ENCODE assay signal across 8 mouse cellular contexts in the genomic region with DNA sequence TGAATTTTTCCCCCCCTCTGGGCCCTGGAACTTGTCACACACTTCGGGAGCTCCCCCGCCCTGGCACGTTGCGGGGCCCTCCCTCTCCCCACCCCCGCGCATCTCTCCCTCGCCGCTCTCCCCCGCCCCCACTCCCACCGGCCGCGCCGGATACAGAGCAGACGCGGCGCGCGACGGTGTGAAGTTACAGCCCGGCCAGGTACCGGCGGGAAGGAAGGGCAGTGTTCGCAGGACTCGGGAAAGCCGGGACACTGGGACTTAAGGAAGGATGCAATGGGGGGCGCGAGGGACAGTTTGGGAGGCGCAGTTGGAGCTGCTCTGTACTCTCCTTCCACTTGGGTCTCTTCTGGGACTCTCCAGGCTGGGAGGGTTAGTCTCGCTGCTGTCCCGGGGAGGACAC. TPM values are rescaled to one million over a fixed set of nuclear protein-coding genes. Genes with fewer than 3 reads are reported as not detected.
DNase-seq lines count a peak whose midpoint lies in the region; ATAC-seq and TF ChIP-seq lines count a peak whose summit lies in the region.

No protein-coding gene starts in this region.

- DNase-seq in kidney, adult 8-10 months: no peak
- peak; percentile 17 for DNase-seq in adrenal gland, adult 8-10 months
- DNase-seq in forebrain, embryonic 14.5 days (ENCODE audit: low spot score): peak; percentile 82
- peak; percentile 61 for DNase-seq in left cerebral cortex, postnatal 4 days
- DNase-seq in frontal cortex, postnatal 25 days (ENCODE audit: low spot score in 2 of 2): no peak

- peaks cover 68% of the 10 kb centered on the region for H3K4me1 ChIP-seq in kidney, embryonic 15.5 days
- H3K4me1 ChIP-seq in forebrain, embryonic 14.5 days (ENCODE audit: control insufficient read depth, insufficient read depth, low read length): peaks cover 16% of the 10 kb centered on the region
- H3K4me1 ChIP-seq in midbrain, embryonic 16.5 days (ENCODE audit: control insufficient read depth, insufficient read depth, low read length): peaks cover 20% of the 10 kb centered on the region
- H3K4me1 ChIP-seq in testis, adult 2 months (ENCODE audit: control insufficient read depth, insufficient read depth, low read length): peaks cover 40% of the 10 kb centered on the region

- H3K27ac ChIP-seq in kidney, embryonic 15.5 days: no peak overlapping the region
- H3K27ac ChIP-seq in forebrain, embryonic 14.5 days (ENCODE audit: low read depth, low read length): peak overlapping the region; percentile 100
- peak overlapping the region; percentile 97 for H3K27ac ChIP-seq in midbrain, embryonic 16.5 days (ENCODE audit: low read length)
- H3K27ac ChIP-seq in testis, adult 2 months (ENCODE audit: control insufficient read depth, insufficient read depth, low read depth, low read length): peak overlapping the region; percentile 80; the same call in 1 of the 2 replicates

- H3K27me3 ChIP-seq in kidney, embryonic 15.5 days: peaks cover 81% of the 10 kb centered on the region
- no peaks in the 10 kb centered on the region for H3K27me3 ChIP-seq in forebrain, embryonic 14.5 days (replicated peaks; ENCODE audit: control insufficient read depth, insufficient read depth, low read length)
- H3K27me3 ChIP-seq in midbrain, embryonic 16.5 days (ENCODE audit: control insufficient read depth, insufficient read depth, low read depth, low read length): no peaks in the 10 kb centered on the region
- H3K27me3 ChIP-seq in testis, adult 2 months (ENCODE audit: control insufficient read depth, insufficient read depth, low read length): peaks cover 14% of the 10 kb centered on the region

- peak overlapping the region; percentile 52 for H3K4me3 ChIP-seq in kidney, embryonic 15.5 days (replicated peaks)
- peak overlapping the region; percentile 91 for H3K4me3 ChIP-seq in forebrain, embryonic 14.5 days (ENCODE audit: low read depth, low read length)
- H3K4me3 ChIP-seq in midbrain, embryonic 16.5 days (ENCODE audit: low read depth, low read length): peak overlapping the region; percentile 60
- H3K4me3 ChIP-seq in testis, adult 2 months (ENCODE audit: control insufficient read depth, low read depth, low read length): peak overlapping the region; percentile 94

- peak; percentile 7; the same call in 1 of the 2 replicates for ATAC-seq in kidney, embryonic 15.5 days (replicated peaks; ENCODE audit: low FRiP score)
- peak; percentile 45 for ATAC-seq in forebrain, embryonic 14.5 days
- ATAC-seq in midbrain, embryonic 16.5 days: peak; percentile 43

- peak overlapping the region; percentile 45; the same call in 1 of the 2 replicates for H3K9ac ChIP-seq in kidney, embryonic 15.5 days
- peak overlapping the region; percentile 100 for H3K9ac ChIP-seq in forebrain, embryonic 14.5 days (ENCODE audit: low read length)
- peak overlapping the region; percentile 87 for H3K9ac ChIP-seq in midbrain, embryonic 16.5 days (ENCODE audit: low read depth, low read length)

- no peaks in the 10 kb centered on the region for H3K36me3 ChIP-seq in kidney, embryonic 15.5 days
- H3K36me3 ChIP-seq in forebrain, embryonic 14.5 days (ENCODE audit: control insufficient read depth, insufficient read depth, low read length): peaks cover 6% of the 10 kb centered on the region
- H3K36me3 ChIP-seq in midbrain, embryonic 16.5 days (ENCODE audit: control insufficient read depth, insufficient read depth, low read length): no peaks in the 10 kb centered on the region
- H3K36me3 ChIP-seq in testis, adult 2 months (ENCODE audit: control insufficient read depth, insufficient read depth, low read length): no peaks in the 10 kb centered on the region

- WGBS in kidney, embryonic 15.5 days: under 1% methylated on average over 29 of the region's 30 CpGs
- WGBS in forebrain, embryonic 14.5 days: 0% methylated on average over 27 of the region's 30 CpGs
- 2% methylated on average over 30 of the region's 30 CpGs for WGBS in midbrain, embryonic 16.5 days

- TF ChIP-seq POLR2A in testis, adult 2 months (IDR thresholded peaks at IDR 0.05; ENCODE audit: control insufficient read depth, low read depth, low read length): 0 out of 2 replicates have a peak, but pooled peaks have one; percentile 34

- H3K9me3 ChIP-seq in kidney, embryonic 15.5 days (replicated peaks): no peaks in the 10 kb centered on the region
- no peaks in the 10 kb centered on the region for H3K9me3 ChIP-seq in forebrain, embryonic 14.5 days (replicated peaks; ENCODE audit: control insufficient read depth, low read length)
- H3K9me3 ChIP-seq in midbrain, embryonic 16.5 days (replicated peaks; ENCODE audit: control insufficient read depth, low read length, poor library complexity, severe bottlenecking): no peaks in the 10 kb centered on the region

- intact Hi-C loops in left cerebral cortex, postnatal 4 days (cut with DNase I): no loop called here

- TF ChIP-seq CTCF in testis, adult 2 months (IDR thresholded peaks at IDR 0.05; ENCODE audit: control insufficient read depth, insufficient read depth, insufficient replicate concordance, low read depth, low read length): no peak

- peak overlapping the region; percentile 89 for H3K4me2 ChIP-seq in kidney, embryonic 15.5 days
- H3K4me2 ChIP-seq in forebrain, embryonic 14.5 days (ENCODE audit: low read length): peak overlapping the region; percentile 98
- H3K4me2 ChIP-seq in midbrain, embryonic 16.5 days (ENCODE audit: low read length): peak overlapping the region; percentile 99

RNA-seq across cellular contexts. Expression of gene Bcl11a, which starts 2.7 kb away (rescaled TPM):
- 2.9 and 3.6 TPM in 2 replicates for polyA plus RNA-seq in kidney, embryonic 15.5 days (2015; fragmentation: Nextera tagmentation; extraction: Ambion mirVana)
- total RNA-seq in adrenal gland, adult 8-10 months (2022): 1 to 10 TPM; 4.3 to 8.6 (median 5.7) TPM
- polyA plus RNA-seq in forebrain, embryonic 14.5 days (2014; fragmentation: Nextera tagmentation; extraction: Ambion mirVana): 148 and 174 TPM in 2 replicates
- total RNA-seq in left cerebral cortex, postnatal 4 days (2021): 100 to 1,000 TPM; 209 to 220 TPM
- 99.8 and 107 TPM in 2 replicates for polyA plus RNA-seq in midbrain, embryonic 16.5 days (2015; fragmentation: Nextera tagmentation; extraction: Ambion mirVana)
- polyA plus RNA-seq in testis, adult 2 months (2012; rRNA removed): 6.5 and 6.6 TPM in 2 replicates

RNA-seq across cellular contexts. Expression of gene A830031A19Rik, which starts 5.7 kb away (rescaled TPM):
- polyA plus RNA-seq in kidney, embryonic 15.5 days (2015; fragmentation: Nextera tagmentation; extraction: Ambion mirVana): not detected in 2 replicates
- not detected for total RNA-seq in adrenal gland, adult 8-10 months (2022)
- 0.32 and 0.41 TPM in 2 replicates for polyA plus RNA-seq in forebrain, embryonic 14.5 days (2014; fragmentation: Nextera tagmentation; extraction: Ambion mirVana)
- under 1 TPM; 0.66 to 0.90 TPM for total RNA-seq in left cerebral cortex, postnatal 4 days (2021)
- polyA plus RNA-seq in midbrain, embryonic 16.5 days (2015; fragmentation: Nextera tagmentation; extraction: Ambion mirVana): not detected in 2 replicates
- polyA plus RNA-seq in testis, adult 2 months (2012; rRNA removed): not detected in 2 replicates

Comparison
In these comparisons a context has a peak if more than half of its experiments do, and no peak if none do; other contexts are left out.
1. H3K9ac ChIP-seq: peak in every context shown above with its lines; median percentile 100 in forebrain, embryonic 14.5 days; 87 in midbrain, embryonic 16.5 days; 45 in kidney, embryonic 15.5 days.
2. DNase-seq: peak in adrenal gland, adult 8-10 months (single experiment), forebrain, embryonic 14.5 days (single experiment) and left cerebral cortex, postnatal 4 days (single experiment); none in kidney, adult 8-10 months (0 of 2) and frontal cortex, postnatal 25 days (0 of 2).
3. RNA of gene Bcl11a, which starts 2.7 kb away (polyA plus RNA-seq): 148 to 174 TPM in forebrain, embryonic 14.5 days and 99.8 to 107 TPM in midbrain, embryonic 16.5 days; 6.5 to 6.6 TPM in testis, adult 2 months and 2.9 to 3.6 TPM in kidney, embryonic 15.5 days; every median in the first group is over 10 times any median in the second.
4. Peak in every context shown above with its lines, with median percentiles within 50 percentile points of each other: ATAC-seq, H3K4me2 ChIP-seq and H3K4me3 ChIP-seq.